Mouse (Mus musculus) ES-Bruce4 (cell line): ENCODE measurements at regions not wholly inside any gene's neighbourhood (a gene's known extent, or its start where the extent isn't known, plus 50 kb on each side); places are given as distances from the start of the nearest gene placed in this dataset.

ENCODE experiments used
- CTCF ChIP-seq: IDR thresholded peaks from one replicate; pipeline ENCODE4 v1.8.1; 2011; ENCODE audit warnings: low read depth, low read length
- EP300 ChIP-seq: IDR thresholded peaks from 2 replicates; pipeline ENCODE4 v1.6.1; 2011; ENCODE audit warnings: low read depth, low read length; ENCODE audit not compliant: insufficient read depth
- POLR2A ChIP-seq: IDR thresholded peaks from one replicate; pipeline ENCODE4 v1.8.1; 2011; ENCODE audit warnings: low read length; ENCODE audit not compliant: insufficient read depth

- TF ChIP-seq POLR2A = no peak
- no peak for TF ChIP-seq CTCF
- no peak for TF ChIP-seq EP300
Observed at GRCm38 (mm10) chr5:132649771-132650170, 106.6 kb upstream of the Auts2 start.
